Mouse (Mus musculus): ENCODE results near the gene Ldhd. TPM values are rescaled to one million over a fixed set of nuclear protein-coding genes. Genes with fewer than 3 reads are reported as not detected.
"Not testable (repeated sequence)": the region's sequence is repeated elsewhere in the genome, so short reads cannot be mapped to it uniquely, and the experiment has no call there.

The Ldhd gene
- polyA plus RNA-seq, 1 experiment from 2014 or later, result 1.2 TPM

DNA sequence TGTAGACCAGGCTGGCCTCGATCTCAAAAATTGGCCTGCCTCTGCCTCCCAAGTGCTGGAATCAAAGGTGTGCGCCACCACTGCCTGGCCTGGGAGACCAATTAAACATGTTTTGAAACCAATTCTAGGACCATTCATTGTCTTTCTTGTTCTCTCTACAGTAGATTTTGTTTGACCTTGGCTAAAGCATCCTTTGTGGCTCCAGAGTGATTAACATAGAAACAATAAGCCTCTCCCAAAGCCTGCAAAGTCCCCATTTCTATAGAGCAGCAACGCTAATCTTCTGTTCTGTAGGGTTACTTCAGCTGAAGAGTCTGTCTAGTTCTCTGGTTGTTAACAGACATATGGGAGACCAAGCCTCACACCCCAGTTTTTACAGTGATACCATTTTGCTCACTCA, 20.5 kb upstream of the Ldhd start:
- H3K27me3 ChIP-seq (replicated peaks; ENCODE audit: control insufficient read depth, insufficient read depth, low read length), result no peaks in the 10 kb centered on the region
- whole genome bisulfite sequencing, result 92% methylated on average over 3 of the region's 3 CpGs
- no peak overlapping the region for H3K9ac ChIP-seq (ENCODE audit: low read length)
- no peak for ATAC-seq (replicated peaks; ENCODE audit: low FRiP score, low TSS enrichment, low read depth)
- H3K4me1 ChIP-seq (replicated peaks; ENCODE audit: control insufficient read depth, insufficient read depth, low read length), result no peaks in the 10 kb centered on the region
- DNase-seq (ENCODE audit: low spot score), result no peak
- H3K9me3 ChIP-seq (ENCODE audit: control insufficient read depth, low read length), result no peaks in the 10 kb centered on the region
- H3K36me3 ChIP-seq (ENCODE audit: control insufficient read depth, insufficient read depth, low read length), result no peaks in the 10 kb centered on the region
- H3K4me2 ChIP-seq (ENCODE audit: low read length), result no peak overlapping the region
- no peak overlapping the region for H3K27ac ChIP-seq (ENCODE audit: low read depth)
- H3K4me3 ChIP-seq (ENCODE audit: low read depth, low read length), result no peak overlapping the region

DNA sequence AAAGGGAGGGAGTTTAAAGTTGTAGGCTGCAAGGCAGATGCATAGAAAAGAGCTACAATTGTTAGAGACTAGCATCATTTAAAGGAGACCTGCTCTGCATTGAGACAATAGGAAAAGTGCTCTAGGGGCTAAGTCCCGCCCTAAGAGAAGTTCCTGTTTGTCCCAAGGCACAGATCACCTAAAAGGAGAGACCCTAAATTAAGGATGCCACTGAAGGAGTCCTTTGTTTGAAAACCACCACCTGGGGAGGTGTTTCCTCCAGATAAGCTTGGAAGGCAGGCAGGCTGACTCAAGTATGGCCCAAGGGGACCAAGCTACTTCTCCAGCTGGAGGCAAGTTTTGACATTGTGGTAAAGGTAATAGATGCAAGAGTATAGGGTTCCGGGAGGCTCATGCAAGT, 18.7 kb upstream of the Ldhd start:
- 78% methylated on average over 2 of the region's 2 CpGs for WGBS
- no peaks in the 10 kb centered on the region for H3K9me3 ChIP-seq (ENCODE audit: control insufficient read depth, low read length)
- H3K4me1 ChIP-seq (replicated peaks; ENCODE audit: control insufficient read depth, insufficient read depth, low read length), result no peaks in the 10 kb centered on the region
- H3K9ac ChIP-seq (ENCODE audit: low read length), result no peak overlapping the region
- no peak overlapping the region for H3K4me2 ChIP-seq (ENCODE audit: low read length)
- H3K27me3 ChIP-seq (replicated peaks; ENCODE audit: control insufficient read depth, insufficient read depth, low read length), result no peaks in the 10 kb centered on the region
- H3K36me3 ChIP-seq (ENCODE audit: control insufficient read depth, insufficient read depth, low read length), result no peaks in the 10 kb centered on the region
- no peak overlapping the region for H3K4me3 ChIP-seq (ENCODE audit: low read depth, low read length)
- no peak for ATAC-seq (replicated peaks; ENCODE audit: low FRiP score, low TSS enrichment, low read depth)
- DNase-seq (ENCODE audit: low spot score), result no peak
- no peak overlapping the region for H3K27ac ChIP-seq (ENCODE audit: low read depth)

GRCm38 (mm10) chr8:111645715-111646114, 15.5 kb upstream of the Ldhd start:
- Histone ChIP-seq H3K4me2 (ENCODE audit: low read length) (no peak overlapping the region), H3K36me3 (ENCODE audit: control insufficient read depth, insufficient read depth, low read length) (no peaks in the 10 kb centered on the region), H3K27ac (ENCODE audit: low read depth) (no peak overlapping the region), H3K27me3 (replicated peaks; ENCODE audit: control insufficient read depth, insufficient read depth, low read length) (no peaks in the 10 kb centered on the region), H3K9ac (ENCODE audit: low read length) (no peak overlapping the region), H3K4me1 (replicated peaks; ENCODE audit: control insufficient read depth, insufficient read depth, low read length) (peaks cover 5% of the 10 kb centered on the region; the same call in 1 of the 2 replicates), H3K4me3 (ENCODE audit: low read depth, low read length) (no peak overlapping the region), H3K9me3 (ENCODE audit: control insufficient read depth, low read length) (no peaks in the 10 kb centered on the region)
- ATAC-seq (replicated peaks; ENCODE audit: low FRiP score, low TSS enrichment, low read depth) (no peak), DNase-seq (ENCODE audit: low spot score) (no peak)
- 95% methylated on average over 8 of the region's 8 CpGs for whole genome bisulfite sequencing

- 65% methylated on average over 12 of the region's 12 CpGs for WGBS
Measured at GRCm38 (mm10) chr8:111644286-111645051, 14.3 kb upstream of the Ldhd start.

DNA sequence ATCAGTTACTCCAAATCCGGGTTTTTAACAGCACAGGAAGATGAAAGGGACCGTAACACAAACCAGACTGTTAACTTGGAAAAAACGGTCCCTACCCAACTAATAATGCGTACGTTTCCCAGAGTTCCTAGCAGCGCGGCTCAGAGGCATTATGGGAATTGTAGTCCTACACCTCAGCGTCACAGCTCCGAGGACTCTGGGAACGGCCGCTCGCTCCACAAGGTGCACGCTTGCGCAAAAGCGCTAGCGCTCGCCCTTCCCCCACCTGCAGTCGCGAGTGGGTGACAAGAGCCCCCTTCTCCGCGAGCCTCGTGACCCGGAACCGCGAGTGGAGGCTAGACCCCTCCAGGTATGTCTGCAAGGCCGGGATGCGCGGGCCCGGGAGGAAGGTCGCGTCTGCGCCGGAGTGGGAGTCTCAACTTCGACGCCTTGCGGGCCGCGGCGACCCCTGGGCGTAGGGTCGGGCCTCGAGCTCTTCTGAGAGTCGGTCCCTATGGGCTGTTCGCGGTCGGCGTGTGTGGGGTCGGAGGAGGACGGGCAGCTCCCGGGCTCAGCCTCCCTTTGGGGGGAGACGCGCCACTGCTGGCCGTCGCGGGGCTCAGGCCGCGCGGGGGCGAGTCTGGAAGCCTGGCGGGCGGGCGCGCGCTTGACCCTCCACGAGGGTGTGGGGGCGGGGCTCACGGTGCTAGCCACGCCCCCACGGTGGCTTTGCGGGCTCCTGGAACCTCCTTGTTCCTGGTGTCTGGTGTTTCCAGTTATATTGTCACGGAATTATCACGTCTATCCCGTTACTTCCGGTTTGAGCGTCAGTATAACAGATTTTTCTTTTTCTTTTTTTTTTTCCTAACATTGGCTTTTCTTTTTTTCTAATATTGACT, 13.3 kb upstream of the Ldhd start, which contains the start of gene Zfp1:
Gene Zfp1, plus strand, starts transcription at position 138 of the 878 bp plus-strand sequence.
- H3K27ac ChIP-seq (ENCODE audit: low read depth), result peak within 1 kb of the TSS; percentile 95
- WGBS, result under 1% methylated on average over 75 of the region's 75 CpGs
- DNase-seq (ENCODE audit: low spot score) (peak; percentile 95), ATAC-seq (replicated peaks; ENCODE audit: low FRiP score, low TSS enrichment, low read depth) (peak; percentile 97)
- peak within 1 kb of the TSS; percentile 78 for H3K4me2 ChIP-seq (ENCODE audit: low read length)
- H3K9me3 ChIP-seq (ENCODE audit: control insufficient read depth, low read length), result no peaks in the 10 kb centered on the region
- no peaks in the 10 kb centered on the region for H3K27me3 ChIP-seq (replicated peaks; ENCODE audit: control insufficient read depth, insufficient read depth, low read length)
- no peaks in the 10 kb centered on the region for H3K36me3 ChIP-seq (ENCODE audit: control insufficient read depth, insufficient read depth, low read length)
- H3K4me3 ChIP-seq (ENCODE audit: low read depth, low read length), result peak within 1 kb of the TSS; percentile 70
- H3K4me1 ChIP-seq (replicated peaks; ENCODE audit: control insufficient read depth, insufficient read depth, low read length), result peaks cover 5% of the 10 kb centered on the region; the same call in 1 of the 2 replicates
- H3K9ac ChIP-seq (ENCODE audit: low read length), result peak within 1 kb of the TSS; percentile 85

More at GRCm38 (mm10) chr8:111644286-111645051, 14.3 kb upstream of the Ldhd start:
- not testable (repeated sequence) for ATAC-seq (replicated peaks; ENCODE audit: low FRiP score, low TSS enrichment, low read depth); DNase-seq (ENCODE audit: low spot score); H3K4me1 ChIP-seq (replicated peaks; ENCODE audit: control insufficient read depth, insufficient read depth, low read length); H3K27me3 ChIP-seq (replicated peaks; ENCODE audit: control insufficient read depth, insufficient read depth, low read length); H3K9me3 ChIP-seq (ENCODE audit: control insufficient read depth, low read length); H3K36me3 ChIP-seq (ENCODE audit: control insufficient read depth, insufficient read depth, low read length)
- Histone ChIP-seq H3K9ac (ENCODE audit: low read length) (peak overlapping the region; percentile 85; the same call in 1 of the 2 replicates), H3K4me2 (ENCODE audit: low read length) (peak overlapping the region; percentile 78), H3K27ac (ENCODE audit: low read depth) (peak overlapping the region; percentile 95), H3K4me3 (ENCODE audit: low read depth, low read length) (peak overlapping the region; percentile 70)

- H3K9ac ChIP-seq (ENCODE audit: low read length), result peak overlapping the region; percentile 85
- H3K4me2 ChIP-seq (ENCODE audit: low read length), result peak overlapping the region; percentile 78
- peak; percentile 74 for DNase-seq (ENCODE audit: low spot score)
Measured at GRCm38 (mm10) chr8:111642939-111643263, 12.7 kb upstream of the Ldhd start.

GRCm38 (mm10) chr8:111642496-111642895, 12.3 kb upstream of the Ldhd start:
- H3K9me3 ChIP-seq (ENCODE audit: control insufficient read depth, low read length), result no peaks in the 10 kb centered on the region
- H3K36me3 ChIP-seq (ENCODE audit: control insufficient read depth, insufficient read depth, low read length), result no peaks in the 10 kb centered on the region
- peak overlapping the region; percentile 85 for H3K9ac ChIP-seq (ENCODE audit: low read length)
- peaks cover 5% of the 10 kb centered on the region; the same call in 1 of the 2 replicates for H3K4me1 ChIP-seq (replicated peaks; ENCODE audit: control insufficient read depth, insufficient read depth, low read length)
- H3K4me3 ChIP-seq (ENCODE audit: low read depth, low read length), result peak overlapping the region; percentile 70
- H3K27me3 ChIP-seq (replicated peaks; ENCODE audit: control insufficient read depth, insufficient read depth, low read length), result no peaks in the 10 kb centered on the region
- peak overlapping the region; percentile 78 for H3K4me2 ChIP-seq (ENCODE audit: low read length)
- DNase-seq (ENCODE audit: low spot score) (no peak), ATAC-seq (replicated peaks; ENCODE audit: low FRiP score, low TSS enrichment, low read depth) (no peak)
- 46% methylated on average over 5 of the region's 5 CpGs for WGBS
- peak overlapping the region; percentile 95; the same call in 1 of the 2 replicates for H3K27ac ChIP-seq (ENCODE audit: low read depth)

More at GRCm38 (mm10) chr8:111642939-111643263, 12.7 kb upstream of the Ldhd start:
- peak; percentile 25; the same call in 1 of the 2 replicates for ATAC-seq (replicated peaks; ENCODE audit: low FRiP score, low TSS enrichment, low read depth)
- Histone ChIP-seq H3K4me1 (replicated peaks; ENCODE audit: control insufficient read depth, insufficient read depth, low read length) (peaks cover 5% of the 10 kb centered on the region; the same call in 1 of the 2 replicates), H3K27ac (ENCODE audit: low read depth) (peak overlapping the region; percentile 95), H3K4me3 (ENCODE audit: low read depth, low read length) (peak overlapping the region; percentile 70), H3K9me3 (ENCODE audit: control insufficient read depth, low read length) (no peaks in the 10 kb centered on the region), H3K27me3 (replicated peaks; ENCODE audit: control insufficient read depth, insufficient read depth, low read length) (no peaks in the 10 kb centered on the region), H3K36me3 (ENCODE audit: control insufficient read depth, insufficient read depth, low read length) (no peaks in the 10 kb centered on the region)
- 7% methylated on average over 5 of the region's 5 CpGs for WGBS

DNA sequence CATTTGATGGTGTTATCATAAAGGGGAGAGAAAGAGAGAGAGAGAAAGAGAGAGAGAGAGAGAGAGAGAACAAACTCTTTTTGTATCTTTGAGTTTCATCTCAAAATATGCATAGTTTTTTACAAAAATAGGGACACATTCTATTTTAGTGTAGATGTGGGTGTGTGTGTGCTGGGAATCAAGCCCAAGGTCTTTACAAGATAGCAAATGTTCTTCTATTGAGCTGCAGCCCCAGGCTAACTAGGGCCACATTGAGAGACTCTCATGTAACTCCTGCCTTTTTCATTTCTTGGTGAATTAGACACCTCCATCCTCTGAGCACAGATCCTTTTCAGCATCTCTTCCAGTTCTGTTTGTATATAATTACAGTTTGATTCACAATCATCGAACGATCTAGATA, 10.9 kb upstream of the Ldhd start:
- 89% methylated on average over 2 of the region's 2 CpGs for WGBS
- ATAC-seq (replicated peaks; ENCODE audit: low FRiP score, low TSS enrichment, low read depth) (no peak), DNase-seq (ENCODE audit: low spot score) (no peak)
- H3K27me3 ChIP-seq (replicated peaks; ENCODE audit: control insufficient read depth, insufficient read depth, low read length), result no peaks in the 10 kb centered on the region
- H3K4me1 ChIP-seq (replicated peaks; ENCODE audit: control insufficient read depth, insufficient read depth, low read length), result peaks cover 5% of the 10 kb centered on the region; the same call in 1 of the 2 replicates
- no peak overlapping the region for H3K4me2 ChIP-seq (ENCODE audit: low read length)
- no peak overlapping the region for H3K4me3 ChIP-seq (ENCODE audit: low read depth, low read length)
- no peak overlapping the region for H3K27ac ChIP-seq (ENCODE audit: low read depth)
- H3K36me3 ChIP-seq (ENCODE audit: control insufficient read depth, insufficient read depth, low read length), result no peaks in the 10 kb centered on the region
- no peaks in the 10 kb centered on the region for H3K9me3 ChIP-seq (ENCODE audit: control insufficient read depth, low read length)
- no peak overlapping the region for H3K9ac ChIP-seq (ENCODE audit: low read length)

Data from intestine, embryonic 14.5 days (tissue).